Mouse (Mus musculus) forebrain, embryonic 10.5 days (tissue): ENCODE measurements around the gene Upp2. TPM values are rescaled to one million over a fixed set of nuclear protein-coding genes. Genes with fewer than 3 reads are reported as not detected.
A peak's percentile ranks its signal among the peaks of the same experiment; 100 is the strongest.

Experiments used
- DNase-seq: peaks from one replicate; pipeline ENCODE4 v3.0.0-alpha.2; 2017; ENCODE audit warnings: low spot score; ENCODE audit errors: extremely low spot score
- H3K27ac ChIP-seq: fragments of 300-500 bp; sonication (generic); 2 replicates; pipeline ENCODE4 v1.5.1; 2016; ENCODE audit warnings: mild to moderate bottlenecking
- H3K27me3 ChIP-seq: fragments of 300-500 bp; sonication (generic); 2 replicates; pipeline ENCODE4 v1.6.1; 2016; ENCODE audit warnings: mild to moderate bottlenecking; ENCODE audit not compliant: poor library complexity, severe bottlenecking
- H3K36me3 ChIP-seq: fragments of 300-500 bp; sonication (generic); replicated peaks from 2 replicates; pipeline ENCODE4 v1.6.1; 2016; ENCODE audit warnings: mild to moderate bottlenecking, moderate library complexity
- H3K4me1 ChIP-seq: fragments of 300-500 bp; sonication (generic); 2 replicates; pipeline ENCODE4 v1.6.1; 2016
- H3K4me3 ChIP-seq: fragments of 300-500 bp; sonication (generic); 2 replicates; pipeline ENCODE4 v1.5.1; 2016; ENCODE audit warnings: mild to moderate bottlenecking, moderate library complexity
- H3K9me3 ChIP-seq: fragments of 300-500 bp; sonication (generic); 2 replicates; pipeline ENCODE4 v1.6.1; 2016; ENCODE audit warnings: mild to moderate bottlenecking, moderate library complexity
- WGBS: fragments of 180-500 bp; shearing (Covaris S2); methylation state at CpG from one replicate; pipeline ENCODE4 v1.1.7; 2016; 5-methylcytosine and 5-hydroxymethylcytosine counted together
- polyA plus RNA-seq: library from polyadenylated mRNA; unstranded; fragments of >200 nt; fragmentation: Nextera tagmentation; extraction: Ambion mirVana; gene quantifications from 2 replicates; pipeline ENCODE4 v1.2.1, GENCODE M21; 2016

The Upp2 gene
- 3.9 and 4.5 TPM in 2 replicates for polyA plus RNA-seq

- H3K4me3 ChIP-seq = peak within 1 kb of the TSS; percentile 93
- peak; percentile 83 for DNase-seq
- H3K27ac ChIP-seq = peak within 1 kb of the TSS; percentile 97
- WGBS = under 1% methylated on average over 71 of the region's 80 CpGs
- H3K4me1 ChIP-seq = peaks cover 52% of the 10 kb centered on the region
- no peaks in the 10 kb centered on the region for H3K9me3 ChIP-seq
- H3K36me3 ChIP-seq = no peaks in the 10 kb centered on the region
- no peaks in the 10 kb centered on the region for H3K27me3 ChIP-seq
Measured at GRCm38 (mm10) chr2:58567066-58567810, at the start of gene Upp2, which contains the start of gene Acvr1. TSS of gene Upp2 (plus strand) at chr2:58567298. TSS of gene Acvr1 (minus strand) at chr2:58567157.

GRCm38 (mm10) chr2:58518517-58518916 is 48.6 kb upstream of the Upp2 start:
- H3K4me3 ChIP-seq = no peak overlapping the region
- peaks cover 36% of the 10 kb centered on the region for H3K4me1 ChIP-seq
- H3K36me3 ChIP-seq = peaks cover 10% of the 10 kb centered on the region; the same call in 1 of the 2 replicates
- H3K27ac ChIP-seq = no peak overlapping the region
- WGBS = 79% methylated on average over 1 of the region's 1 CpGs
- H3K27me3 ChIP-seq = no peaks in the 10 kb centered on the region
- H3K9me3 ChIP-seq = no peaks in the 10 kb centered on the region
- no peak for DNase-seq

- H3K4me1 ChIP-seq = peaks cover 32% of the 10 kb centered on the region
- DNase-seq = no peak
- no peaks in the 10 kb centered on the region for H3K9me3 ChIP-seq
- 96% methylated on average over 9 of the region's 9 CpGs for WGBS
- H3K36me3 ChIP-seq = no peaks in the 10 kb centered on the region
- no peaks in the 10 kb centered on the region for H3K27me3 ChIP-seq
- no peak overlapping the region for H3K27ac ChIP-seq
- H3K4me3 ChIP-seq = no peak overlapping the region
Measured at GRCm38 (mm10) chr2:58520727-58521126, 46.4 kb upstream of the Upp2 start.

GRCm38 (mm10) chr2:58521621-58522020 is 45.5 kb upstream of the Upp2 start:
- no peaks in the 10 kb centered on the region for H3K27me3 ChIP-seq
- H3K9me3 ChIP-seq = no peaks in the 10 kb centered on the region
- WGBS = 91% methylated on average over 6 of the region's 6 CpGs
- no peaks in the 10 kb centered on the region; the same call in 1 of the 2 replicates for H3K36me3 ChIP-seq
- DNase-seq = no peak
- H3K27ac ChIP-seq = no peak overlapping the region
- H3K4me1 ChIP-seq = peaks cover 23% of the 10 kb centered on the region
- H3K4me3 ChIP-seq = no peak overlapping the region

- peaks cover 25% of the 10 kb centered on the region for H3K4me1 ChIP-seq
- no peak for DNase-seq
- no peak overlapping the region for H3K27ac ChIP-seq
- H3K9me3 ChIP-seq = no peaks in the 10 kb centered on the region
- no peaks in the 10 kb centered on the region for H3K27me3 ChIP-seq
- no peak overlapping the region for H3K4me3 ChIP-seq
- no peaks in the 10 kb centered on the region; the same call in 1 of the 2 replicates for H3K36me3 ChIP-seq
- WGBS = 84% methylated on average over 12 of the region's 12 CpGs
Measured at GRCm38 (mm10) chr2:58523097-58523496, 44.0 kb upstream of the Upp2 start.

GRCm38 (mm10) chr2:58523894-58524293 is 43.2 kb upstream of the Upp2 start:
- H3K4me1 ChIP-seq = peaks cover 31% of the 10 kb centered on the region
- no peaks in the 10 kb centered on the region for H3K9me3 ChIP-seq
- no peaks in the 10 kb centered on the region for H3K27me3 ChIP-seq
- no peaks in the 10 kb centered on the region; the same call in 1 of the 2 replicates for H3K36me3 ChIP-seq
- no peak overlapping the region for H3K4me3 ChIP-seq
- 92% methylated on average over 5 of the region's 5 CpGs for WGBS
- no peak overlapping the region for H3K27ac ChIP-seq
- DNase-seq = no peak

GRCm38 (mm10) chr2:58524356-58524755 is 42.7 kb upstream of the Upp2 start:
- DNase-seq = no peak
- Histone ChIP-seq H3K4me3 (no peak overlapping the region), H3K27ac (no peak overlapping the region), H3K27me3 (no peaks in the 10 kb centered on the region), H3K36me3 (no peaks in the 10 kb centered on the region; the same call in 1 of the 2 replicates), H3K9me3 (no peaks in the 10 kb centered on the region), H3K4me1 (peaks cover 36% of the 10 kb centered on the region)
- 91% methylated on average over 6 of the region's 6 CpGs for WGBS

- no peaks in the 10 kb centered on the region for H3K27me3 ChIP-seq
- peaks cover 58% of the 10 kb centered on the region for H3K4me1 ChIP-seq
- H3K9me3 ChIP-seq = no peaks in the 10 kb centered on the region
- no peaks in the 10 kb centered on the region; the same call in 1 of the 2 replicates for H3K36me3 ChIP-seq
- H3K4me3 ChIP-seq = no peak overlapping the region
- WGBS = 73% methylated on average over 3 of the region's 3 CpGs
- DNase-seq = no peak
- no peak overlapping the region for H3K27ac ChIP-seq
Measured at GRCm38 (mm10) chr2:58527786-58528185, 39.3 kb upstream of the Upp2 start.

GRCm38 (mm10) chr2:58529384-58529783 is 37.7 kb upstream of the Upp2 start:
- 60% methylated on average over 5 of the region's 5 CpGs for WGBS
- H3K9me3 ChIP-seq = no peaks in the 10 kb centered on the region
- H3K27me3 ChIP-seq = no peaks in the 10 kb centered on the region
- DNase-seq = no peak
- no peak overlapping the region for H3K4me3 ChIP-seq
- peaks cover 70% of the 10 kb centered on the region for H3K4me1 ChIP-seq
- no peak overlapping the region for H3K27ac ChIP-seq
- H3K36me3 ChIP-seq = no peaks in the 10 kb centered on the region; the same call in 1 of the 2 replicates

- WGBS = 28% methylated on average over 7 of the region's 7 CpGs
- Histone ChIP-seq H3K4me1 (peaks cover 76% of the 10 kb centered on the region), H3K9me3 (no peaks in the 10 kb centered on the region), H3K27me3 (no peaks in the 10 kb centered on the region), H3K27ac (peak overlapping the region; percentile 65), H3K4me3 (no peak overlapping the region), H3K36me3 (no peaks in the 10 kb centered on the region; the same call in 1 of the 2 replicates)
- no peak for DNase-seq
Measured at GRCm38 (mm10) chr2:58529860-58530440, 37.1 kb upstream of the Upp2 start.

GRCm38 (mm10) chr2:58530521-58530920 is 36.6 kb upstream of the Upp2 start:
- 77% methylated on average over 4 of the region's 4 CpGs for WGBS
- H3K4me3 ChIP-seq = no peak overlapping the region
- H3K4me1 ChIP-seq = peaks cover 81% of the 10 kb centered on the region
- no peak overlapping the region for H3K27ac ChIP-seq
- no peaks in the 10 kb centered on the region for H3K27me3 ChIP-seq
- no peaks in the 10 kb centered on the region; the same call in 1 of the 2 replicates for H3K36me3 ChIP-seq
- DNase-seq = no peak
- no peaks in the 10 kb centered on the region for H3K9me3 ChIP-seq

- WGBS = 24% methylated on average over 10 of the region's 10 CpGs
- peak overlapping the region; percentile 29 for H3K4me3 ChIP-seq
- H3K27me3 ChIP-seq = no peaks in the 10 kb centered on the region
- peaks cover 81% of the 10 kb centered on the region for H3K4me1 ChIP-seq
- peak; percentile 68 for DNase-seq
- peak overlapping the region; percentile 65 for H3K27ac ChIP-seq
- no peaks in the 10 kb centered on the region for H3K9me3 ChIP-seq
- H3K36me3 ChIP-seq = peaks cover 9% of the 10 kb centered on the region
Measured at GRCm38 (mm10) chr2:58532260-58532850, 34.7 kb upstream of the Upp2 start.
